Mouse (Mus musculus): ENCODE results near the gene Ak4. TPM values are rescaled to one million over a fixed set of nuclear protein-coding genes. Genes with fewer than 3 reads are reported as not detected.
"Not testable (repeated sequence)": the region's sequence is repeated elsewhere in the genome, so short reads cannot be mapped to it uniquely, and the experiment has no call there.

Ak4 gene
- 0.07 TPM in 1 of 2 replicates, not detected in the other for total RNA-seq (2014; fragmentation: Nextera tagmentation)
- total RNA-seq (2017): 0.61 and 1.9 TPM in 2 replicates

GRCm38 (mm10) chr4:101419151-101419910, at the start of gene Ak4:
TSS of gene Ak4 (plus strand) at chr4:101419277.
- peak; percentile 56 for ATAC-seq (replicated peaks; ENCODE audit: low FRiP score, low TSS enrichment, poor library complexity, severe bottlenecking)

- no peak for ATAC-seq (replicated peaks; ENCODE audit: low FRiP score, low TSS enrichment, poor library complexity, severe bottlenecking)
Measured at GRCm38 (mm10) chr4:101369738-101370275, 49.3 kb upstream of the Ak4 start.

- ATAC-seq (replicated peaks; ENCODE audit: low FRiP score, low TSS enrichment, poor library complexity, severe bottlenecking): no peak
Measured at GRCm38 (mm10) chr4:101372283-101372682, 46.8 kb upstream of the Ak4 start.

- ATAC-seq (replicated peaks; ENCODE audit: low FRiP score, low TSS enrichment, poor library complexity, severe bottlenecking): no peak
Measured at GRCm38 (mm10) chr4:101372751-101373150, 46.3 kb upstream of the Ak4 start.

- no peak for ATAC-seq (replicated peaks; ENCODE audit: low FRiP score, low TSS enrichment, poor library complexity, severe bottlenecking)
Measured at GRCm38 (mm10) chr4:101374104-101374503, 45.0 kb upstream of the Ak4 start.

- ATAC-seq (replicated peaks; ENCODE audit: low FRiP score, low TSS enrichment, poor library complexity, severe bottlenecking): no peak
Measured at GRCm38 (mm10) chr4:101376835-101377234, 42.2 kb upstream of the Ak4 start.

GRCm38 (mm10) chr4:101378241-101378640, 40.8 kb upstream of the Ak4 start:
- no peak for ATAC-seq (replicated peaks; ENCODE audit: low FRiP score, low TSS enrichment, poor library complexity, severe bottlenecking)

GRCm38 (mm10) chr4:101378778-101379177, 40.3 kb upstream of the Ak4 start:
- ATAC-seq (replicated peaks; ENCODE audit: low FRiP score, low TSS enrichment, poor library complexity, severe bottlenecking): no peak

GRCm38 (mm10) chr4:101385002-101385401, 34.1 kb upstream of the Ak4 start:
- no peak for ATAC-seq (replicated peaks; ENCODE audit: low FRiP score, low TSS enrichment, poor library complexity, severe bottlenecking)

GRCm38 (mm10) chr4:101388246-101388645, 30.8 kb upstream of the Ak4 start:
- ATAC-seq (replicated peaks; ENCODE audit: low FRiP score, low TSS enrichment, poor library complexity, severe bottlenecking): no peak

- ATAC-seq (replicated peaks; ENCODE audit: low FRiP score, low TSS enrichment, poor library complexity, severe bottlenecking): not testable (repeated sequence)
Measured at GRCm38 (mm10) chr4:101388656-101389055, 30.4 kb upstream of the Ak4 start.

GRCm38 (mm10) chr4:101392229-101392628, 26.8 kb upstream of the Ak4 start:
- ATAC-seq (replicated peaks; ENCODE audit: low FRiP score, low TSS enrichment, poor library complexity, severe bottlenecking): no peak; the same call in 1 of the 2 replicates

- peak; percentile 99 for ATAC-seq (replicated peaks; ENCODE audit: low FRiP score, low TSS enrichment, poor library complexity, severe bottlenecking)
Measured at GRCm38 (mm10) chr4:101393292-101393711, 25.8 kb upstream of the Ak4 start.

GRCm38 (mm10) chr4:101395021-101395533, 24.0 kb upstream of the Ak4 start:
- no peak for ATAC-seq (replicated peaks; ENCODE audit: low FRiP score, low TSS enrichment, poor library complexity, severe bottlenecking)

- no peak for ATAC-seq (replicated peaks; ENCODE audit: low FRiP score, low TSS enrichment, poor library complexity, severe bottlenecking)
Measured at GRCm38 (mm10) chr4:101400025-101400594, 19.0 kb upstream of the Ak4 start.

- no peak for ATAC-seq (replicated peaks; ENCODE audit: low FRiP score, low TSS enrichment, poor library complexity, severe bottlenecking)
Measured at GRCm38 (mm10) chr4:101401945-101402344, 17.1 kb upstream of the Ak4 start.

- ATAC-seq (replicated peaks; ENCODE audit: low FRiP score, low TSS enrichment, poor library complexity, severe bottlenecking): no peak
Measured at GRCm38 (mm10) chr4:101404863-101405262, 14.2 kb upstream of the Ak4 start.

- no peak for ATAC-seq (replicated peaks; ENCODE audit: low FRiP score, low TSS enrichment, poor library complexity, severe bottlenecking)
Measured at GRCm38 (mm10) chr4:101406411-101407196, 12.5 kb upstream of the Ak4 start.

GRCm38 (mm10) chr4:101416966-101417365, 2.1 kb upstream of the Ak4 start:
- ATAC-seq (replicated peaks; ENCODE audit: low FRiP score, low TSS enrichment, poor library complexity, severe bottlenecking): no peak

All from megakaryocyte-erythroid progenitor cell, adult 5-6 weeks (primary cell).